Mouse (Mus musculus) liver, embryonic 12.5 days (tissue): ENCODE data around the gene Gm9945. TPM values are rescaled to one million over a fixed set of nuclear protein-coding genes. Genes with fewer than 3 reads are reported as not detected.

Experiments used
- ATAC-seq: fragments of 200-750 bp; cut with Nextera tagmentation; 2 replicates; pipeline ENCODE4 v1.8.0; 2017; ENCODE audit warnings: moderate number of reproducible peaks, mild to moderate bottlenecking, moderate library complexity
- H3K27ac ChIP-seq: fragments of 300-500 bp; sonication (generic); 2 replicates; pipeline ENCODE4 v1.5.1; 2016; ENCODE audit warnings: mild to moderate bottlenecking
- H3K27me3 ChIP-seq: fragments of 300-500 bp; sonication (generic); replicated peaks from 2 replicates; pipeline ENCODE4 v1.6.1; 2016; ENCODE audit warnings: mild to moderate bottlenecking, moderate library complexity
- H3K36me3 ChIP-seq: fragments of 300-500 bp; sonication (generic); 2 replicates; pipeline ENCODE4 v1.6.1; 2016; ENCODE audit warnings: mild to moderate bottlenecking, moderate library complexity
- H3K4me1 ChIP-seq: fragments of 300-500 bp; sonication (generic); 2 replicates; pipeline ENCODE4 v1.6.1; 2016
- H3K4me2 ChIP-seq: fragments of 300-500 bp; sonication (generic); 2 replicates; pipeline ENCODE4 v1.6.1; 2016; ENCODE audit warnings: mild to moderate bottlenecking, moderate library complexity
- H3K4me3 ChIP-seq: fragments of 300-500 bp; sonication (generic); 2 replicates; pipeline ENCODE4 v1.5.1; 2016; ENCODE audit warnings: mild to moderate bottlenecking, moderate library complexity
- H3K9ac ChIP-seq: fragments of 300-500 bp; sonication (generic); 2 replicates; pipeline ENCODE4 v1.6.1; 2016; ENCODE audit warnings: mild to moderate bottlenecking, moderate library complexity
- H3K9me3 ChIP-seq: fragments of 300-500 bp; sonication (generic); replicated peaks from 2 replicates; pipeline ENCODE4 v1.6.1; 2016; ENCODE audit warnings: mild to moderate bottlenecking, moderate library complexity
- WGBS: fragments of 180-500 bp; shearing (Covaris S2); methylation state at CpG from one replicate; pipeline ENCODE4 v1.1.7; 2016; ENCODE audit not compliant: insufficient replicate concordance; 5-methylcytosine and 5-hydroxymethylcytosine counted together
- polyA plus RNA-seq: library from polyadenylated mRNA; unstranded; fragments of >200 nt; fragmentation: Nextera tagmentation; extraction: Ambion mirVana; gene quantifications from 2 replicates; pipeline ENCODE4 v1.2.1, GENCODE M21; 2016

The Gm9945 gene
- polyA plus RNA-seq, 1 experiment from 2014 or later = 0.48 TPM

DNA sequence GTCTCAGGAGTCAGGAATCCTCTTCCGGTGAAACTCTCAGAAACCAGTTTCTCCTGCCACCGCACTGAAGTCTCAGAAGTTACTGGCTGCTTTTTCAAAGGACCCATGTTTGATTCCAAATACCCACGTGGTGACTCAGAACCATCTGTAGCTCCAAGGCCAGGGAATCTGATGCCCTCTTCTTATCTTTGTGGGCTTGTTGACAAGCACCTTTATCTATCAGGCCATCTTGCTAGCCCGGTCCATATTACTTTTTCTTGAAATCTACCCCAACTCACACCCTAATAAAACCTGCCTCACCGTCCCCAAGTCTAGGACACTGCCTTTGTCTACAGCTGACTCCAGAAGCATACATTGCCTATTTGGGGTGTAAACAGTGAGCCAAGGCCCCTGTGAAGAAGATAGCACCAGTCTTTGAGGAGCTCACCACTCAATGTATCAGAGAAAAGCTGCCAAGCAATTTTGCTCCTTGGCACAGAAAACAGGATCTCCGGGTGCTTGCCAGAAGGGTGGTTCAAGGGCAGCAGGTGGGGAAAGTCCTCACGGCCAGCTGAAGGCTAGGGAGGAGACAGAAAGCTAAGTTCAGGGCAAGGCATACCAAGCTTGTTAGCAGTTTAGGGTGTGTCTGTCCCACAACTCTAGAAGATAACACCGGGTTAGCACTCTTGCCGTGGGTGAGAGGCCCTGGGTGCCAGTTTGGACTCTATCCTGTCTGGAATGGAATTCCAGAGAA is 3.4 kb downstream of the Gm9945 start:
- peak overlapping the region; percentile 30; the same call in 1 of the 2 replicates for H3K4me3 ChIP-seq
- no peaks in the 10 kb centered on the region for H3K36me3 ChIP-seq
- H3K9ac ChIP-seq = peak overlapping the region; percentile 70
- 30% methylated on average over 9 of the region's 9 CpGs for WGBS
- H3K4me1 ChIP-seq = peaks cover 80% of the 10 kb centered on the region
- peak; percentile 83 for ATAC-seq
- peak overlapping the region; percentile 65 for H3K4me2 ChIP-seq
- H3K27ac ChIP-seq = peak overlapping the region; percentile 99
- H3K9me3 ChIP-seq = no peaks in the 10 kb centered on the region
- peaks cover 49% of the 10 kb centered on the region for H3K27me3 ChIP-seq

DNA sequence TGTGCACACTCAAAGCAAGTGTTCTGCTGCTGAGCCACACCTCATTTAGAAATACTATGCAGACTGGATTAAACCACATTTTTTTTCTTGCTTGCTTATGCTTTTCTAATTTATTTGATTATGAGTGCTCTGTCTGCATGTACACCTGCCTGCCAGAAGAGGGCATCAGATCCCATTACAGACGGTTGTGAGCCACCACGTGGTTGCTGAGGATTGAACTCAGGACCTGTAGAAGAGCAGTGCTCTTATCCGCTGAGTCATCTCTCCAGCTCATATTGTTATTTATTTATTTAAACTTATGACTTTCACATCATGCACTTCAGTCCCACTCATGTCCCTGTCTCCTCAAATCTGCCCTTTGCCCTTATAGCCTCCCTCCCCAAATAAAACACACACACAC is 5.8 kb downstream of the Gm9945 start:
- peaks cover 28% of the 10 kb centered on the region for H3K27me3 ChIP-seq
- no peak for ATAC-seq
- H3K36me3 ChIP-seq = no peaks in the 10 kb centered on the region
- H3K27ac ChIP-seq = no peak overlapping the region
- no peak overlapping the region for H3K9ac ChIP-seq
- no peak overlapping the region for H3K4me2 ChIP-seq
- 0 out of 2 replicates have a peak, but pooled peaks cover 2% of the 10 kb centered on the region for H3K9me3 ChIP-seq
- 39% methylated on average over 3 of the region's 3 CpGs for WGBS
- no peak overlapping the region for H3K4me3 ChIP-seq
- peaks cover 56% of the 10 kb centered on the region for H3K4me1 ChIP-seq

GRCm38 (mm10) chr11:53486351-53486750 is 6.4 kb downstream of the Gm9945 start:
- no peak for ATAC-seq
- Histone ChIP-seq H3K4me3 (no peak overlapping the region), H3K4me2 (no peak overlapping the region), H3K36me3 (no peaks in the 10 kb centered on the region), H3K9ac (no peak overlapping the region), H3K27me3 (peaks cover 27% of the 10 kb centered on the region), H3K9me3 (0 out of 2 replicates have a peak, but pooled peaks cover 2% of the 10 kb centered on the region), H3K27ac (no peak overlapping the region), H3K4me1 (peaks cover 53% of the 10 kb centered on the region)
- 73% methylated on average over 3 of the region's 3 CpGs for WGBS

DNA sequence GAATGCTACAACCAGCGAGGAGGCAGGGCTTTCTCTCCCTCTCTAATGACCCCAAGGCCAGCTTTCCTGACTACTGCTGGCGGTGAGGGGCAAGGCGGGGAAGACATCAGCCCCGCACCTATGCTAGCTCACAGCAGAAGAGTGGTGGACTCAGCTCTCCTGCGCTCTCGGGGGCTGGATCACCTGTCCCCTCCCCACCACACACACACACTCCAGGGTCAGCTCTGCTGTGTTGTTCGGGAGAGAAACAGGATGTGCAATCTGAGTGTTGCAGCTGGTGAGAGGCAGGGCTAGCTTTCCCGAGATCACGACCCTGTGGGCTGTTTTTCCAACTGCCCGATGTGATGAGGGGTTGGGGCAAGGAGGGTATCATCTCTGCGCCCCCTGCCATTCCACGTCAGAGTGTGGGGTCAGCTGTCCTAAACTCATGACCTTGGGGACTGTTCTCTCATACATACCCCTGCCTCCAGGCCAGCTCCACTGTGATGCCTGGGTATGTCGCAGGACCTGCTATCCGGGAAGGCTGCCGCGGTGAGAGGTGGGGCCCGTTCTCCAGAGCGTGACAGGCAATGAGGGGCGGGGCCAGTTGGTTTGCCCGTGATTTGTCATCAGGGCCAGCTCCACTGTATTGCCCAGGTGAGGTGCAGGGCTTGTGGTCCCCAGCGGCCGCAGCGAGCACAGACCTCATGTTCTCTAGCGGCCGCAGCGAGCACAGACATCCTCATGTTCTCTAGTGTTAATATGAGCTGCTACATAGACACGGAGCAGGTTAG is 7.0 kb downstream of the Gm9945 start:
- no peaks in the 10 kb centered on the region for H3K36me3 ChIP-seq
- WGBS = 9% methylated on average over 27 of the region's 27 CpGs
- H3K9me3 ChIP-seq = 0 out of 2 replicates have a peak, but pooled peaks cover 2% of the 10 kb centered on the region
- H3K4me3 ChIP-seq = 0 out of 2 replicates have a peak overlapping the region, but pooled peaks have one; percentile 21
- no peak overlapping the region for H3K27ac ChIP-seq
- H3K4me2 ChIP-seq = peak overlapping the region; percentile 52
- H3K9ac ChIP-seq = no peak overlapping the region
- H3K4me1 ChIP-seq = peaks cover 49% of the 10 kb centered on the region
- no peak for ATAC-seq
- peaks cover 27% of the 10 kb centered on the region for H3K27me3 ChIP-seq

GRCm38 (mm10) chr11:53489007-53489406 is 9.0 kb downstream of the Gm9945 start:
- no peak overlapping the region for H3K4me3 ChIP-seq
- 86% methylated on average over 5 of the region's 5 CpGs for WGBS
- no peak overlapping the region for H3K27ac ChIP-seq
- 0 out of 2 replicates have a peak, but pooled peaks cover 2% of the 10 kb centered on the region for H3K9me3 ChIP-seq
- no peak overlapping the region for H3K4me2 ChIP-seq
- H3K4me1 ChIP-seq = peaks cover 36% of the 10 kb centered on the region
- no peaks in the 10 kb centered on the region for H3K36me3 ChIP-seq
- H3K27me3 ChIP-seq = peaks cover 27% of the 10 kb centered on the region
- ATAC-seq = no peak
- H3K9ac ChIP-seq = no peak overlapping the region

- 0 out of 2 replicates have a peak, but pooled peaks cover 2% of the 10 kb centered on the region for H3K9me3 ChIP-seq
- H3K27me3 ChIP-seq = peaks cover 27% of the 10 kb centered on the region
- WGBS = 81% methylated on average over 9 of the region's 9 CpGs
These were observed 9.5 kb downstream of the Gm9945 start for GRCm38 (mm10) chr11:53489421-53489820.

GRCm38 (mm10) chr11:53491954-53492401 is 12.0 kb downstream of the Gm9945 start:
- no peaks in the 10 kb centered on the region for H3K36me3 ChIP-seq
- 0 out of 2 replicates have a peak, but pooled peaks cover 2% of the 10 kb centered on the region for H3K9me3 ChIP-seq
- no peak for ATAC-seq
- H3K27me3 ChIP-seq = peaks cover 21% of the 10 kb centered on the region
- peaks cover 15% of the 10 kb centered on the region for H3K4me1 ChIP-seq
- 20% methylated on average over 8 of the region's 8 CpGs for WGBS
- H3K9ac ChIP-seq = no peak overlapping the region
- H3K27ac ChIP-seq = no peak overlapping the region
- H3K4me2 ChIP-seq = no peak overlapping the region
- H3K4me3 ChIP-seq = no peak overlapping the region

More at GRCm38 (mm10) chr11:53489421-53489820, 9.5 kb downstream of the Gm9945 start:
- H3K36me3 ChIP-seq = no peaks in the 10 kb centered on the region
- H3K9ac ChIP-seq = no peak overlapping the region
- H3K4me1 ChIP-seq = peaks cover 31% of the 10 kb centered on the region
- H3K27ac ChIP-seq = no peak overlapping the region
- no peak for ATAC-seq
- no peak overlapping the region for H3K4me2 ChIP-seq
- no peak overlapping the region for H3K4me3 ChIP-seq

GRCm38 (mm10) chr11:53493243-53493955 is 13.4 kb downstream of the Gm9945 start:
- Histone ChIP-seq H3K9ac (no peak overlapping the region), H3K4me3 (no peak overlapping the region), H3K36me3 (no peaks in the 10 kb centered on the region), H3K9me3 (0 out of 2 replicates have a peak, but pooled peaks cover 2% of the 10 kb centered on the region), H3K4me2 (no peak overlapping the region), H3K27ac (no peak overlapping the region), H3K27me3 (peaks cover 17% of the 10 kb centered on the region), H3K4me1 (0 out of 2 replicates have a peak, but pooled peaks cover 8% of the 10 kb centered on the region)
- no peak for ATAC-seq
- 52% methylated on average over 3 of the region's 3 CpGs for WGBS

GRCm38 (mm10) chr11:53495417-53495816 is 15.5 kb downstream of the Gm9945 start:
- H3K4me3 ChIP-seq = no peak overlapping the region
- no peak overlapping the region for H3K27ac ChIP-seq
- no peak for ATAC-seq

GRCm38 (mm10) chr11:53496946-53497345 is 17.0 kb downstream of the Gm9945 start:
- no peak overlapping the region for H3K9ac ChIP-seq
- no peak overlapping the region for H3K27ac ChIP-seq
- peaks cover 42% of the 10 kb centered on the region for H3K27me3 ChIP-seq
- H3K4me3 ChIP-seq = no peak overlapping the region
- ATAC-seq = no peak
- WGBS = 44% methylated on average over 6 of the region's 6 CpGs
- peaks cover 15% of the 10 kb centered on the region for H3K4me1 ChIP-seq
- no peaks in the 10 kb centered on the region for H3K36me3 ChIP-seq
- no peak overlapping the region for H3K4me2 ChIP-seq
- no peaks in the 10 kb centered on the region for H3K9me3 ChIP-seq

More at GRCm38 (mm10) chr11:53495417-53495816, 15.5 kb downstream of the Gm9945 start:
- Histone ChIP-seq H3K4me2 (no peak overlapping the region), H3K27me3 (peaks cover 29% of the 10 kb centered on the region), H3K9ac (no peak overlapping the region), H3K9me3 (no peaks in the 10 kb centered on the region), H3K4me1 (peaks cover 9% of the 10 kb centered on the region; the same call in 1 of the 2 replicates), H3K36me3 (no peaks in the 10 kb centered on the region)
- WGBS = 72% methylated on average over 6 of the region's 6 CpGs

GRCm38 (mm10) chr11:53500569-53500968 is 20.6 kb downstream of the Gm9945 start:
- no peak overlapping the region for H3K9ac ChIP-seq
- H3K27ac ChIP-seq = no peak overlapping the region
- no peaks in the 10 kb centered on the region for H3K9me3 ChIP-seq
- no peaks in the 10 kb centered on the region for H3K36me3 ChIP-seq
- H3K27me3 ChIP-seq = peaks cover 47% of the 10 kb centered on the region
- peaks cover 12% of the 10 kb centered on the region for H3K4me1 ChIP-seq
- H3K4me2 ChIP-seq = peak overlapping the region; percentile 15; the same call in 1 of the 2 replicates
- ATAC-seq = 0 out of 2 replicates have a peak, but pooled peaks have one; percentile 35
- WGBS = 14% methylated on average over 11 of the region's 11 CpGs
- H3K4me3 ChIP-seq = no peak overlapping the region
